ENCODE assay signal across 8 mouse cellular contexts in the genomic region with DNA sequence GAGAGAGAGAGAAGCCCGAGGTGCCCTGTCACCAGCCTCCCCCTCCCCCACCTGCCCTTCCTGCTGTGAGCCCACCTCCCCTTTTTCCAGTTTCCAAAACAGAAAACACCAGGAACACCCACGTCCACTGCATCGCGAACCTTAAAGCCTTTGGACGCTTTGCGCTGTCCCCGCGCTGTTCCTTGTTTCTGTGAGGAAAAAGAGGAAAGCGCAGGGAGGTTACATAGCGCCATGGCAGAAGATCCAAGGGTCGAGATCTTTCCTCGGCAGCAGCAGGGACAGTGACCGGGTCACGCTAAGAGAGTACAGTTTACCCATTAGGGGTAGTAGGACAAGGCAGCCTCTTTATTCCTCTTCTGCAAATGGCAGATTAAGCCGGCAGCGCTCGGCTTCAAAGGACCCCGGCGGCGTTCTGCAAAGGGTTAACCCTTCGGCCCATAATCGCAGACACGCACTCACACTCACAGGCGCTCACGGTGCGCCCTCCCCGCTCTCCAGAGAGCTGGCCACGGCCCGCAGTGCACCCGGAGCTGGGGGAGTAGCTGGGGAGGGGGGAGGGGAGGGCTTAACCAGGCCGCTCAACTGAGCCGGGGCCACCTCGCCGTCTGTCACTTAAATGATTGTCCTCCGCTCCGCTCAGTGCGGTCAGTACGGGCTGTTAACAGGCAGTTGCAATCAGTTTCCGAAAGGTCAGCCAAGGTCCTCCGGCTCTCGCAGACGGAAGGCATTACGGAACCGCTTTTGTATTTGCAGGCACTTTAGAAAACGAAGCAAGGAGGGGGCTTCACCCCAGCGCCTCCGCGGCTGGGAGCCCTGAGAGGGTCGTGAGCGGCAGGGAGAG. TPM values are rescaled to one million over a fixed set of nuclear protein-coding genes. Genes with fewer than 3 reads are reported as not detected.
DNase-seq lines count a peak whose midpoint lies in the region; ATAC-seq and TF ChIP-seq lines count a peak whose summit lies in the region.

No protein-coding gene starts in this region.

- TF ChIP-seq CTCF in intestine, postnatal 0 days (IDR thresholded peaks at IDR 0.05; ENCODE audit: low read depth): no peak
- TF ChIP-seq CTCF in small intestine, adult 2 months (IDR thresholded peaks at IDR 0.05; ENCODE audit: extremely low read depth, insufficient read length, insufficient replicate concordance, low read depth, low read length): no peak

- 3% methylated on average over 47 of the region's 50 CpGs for WGBS in intestine, postnatal 0 days
- 3% methylated on average over 50 of the region's 50 CpGs for whole genome bisulfite sequencing in small intestine, adult 2 months

- peak; percentile 61 to 67 for DNase-seq in cerebellum, postnatal 10 days
- DNase-seq in cerebellum, adult 8-10 months: no peak
- peak; percentile 72 for DNase-seq in adrenal gland, postnatal 10 days
- peak; percentile 64 for DNase-seq in lung, postnatal 14 days
- no peak for DNase-seq in urinary bladder, postnatal 4 days (ENCODE audit: low spot score in 2 of 2)

- H3K27me3 ChIP-seq in intestine, postnatal 0 days (replicated peaks; ENCODE audit: control insufficient read depth, insufficient read depth, low read length): peaks cover 14% of the 10 kb centered on the region; the same call in 1 of the 2 replicates
- no peaks in the 10 kb centered on the region; the same call in 1 of the 2 replicates for H3K27me3 ChIP-seq in small intestine, adult 2 months (ENCODE audit: control insufficient read depth, insufficient read depth, low read length)

- TF ChIP-seq POLR2A in small intestine, adult 2 months (IDR thresholded peaks at IDR 0.05; ENCODE audit: low read depth, low read length): no peak

- no peak overlapping the region for H3K9ac ChIP-seq in intestine, postnatal 0 days (ENCODE audit: low read depth, low read length)

- no peaks in the 10 kb centered on the region for H3K9me3 ChIP-seq in intestine, postnatal 0 days (ENCODE audit: control insufficient read depth)

- H3K4me1 ChIP-seq in intestine, postnatal 0 days (replicated peaks; ENCODE audit: control insufficient read depth, insufficient read depth, low read length): no peaks in the 10 kb centered on the region
- peaks cover 31% of the 10 kb centered on the region for H3K4me1 ChIP-seq in small intestine, adult 2 months (ENCODE audit: control insufficient read depth, insufficient read depth, insufficient read length, low read length)

- no peak overlapping the region for H3K27ac ChIP-seq in intestine, postnatal 0 days (ENCODE audit: low read depth, low read length)
- peak overlapping the region; percentile 47; the same call in 1 of the 2 replicates for H3K27ac ChIP-seq in small intestine, adult 2 months (ENCODE audit: insufficient read depth, low read depth, low read length)

- ATAC-seq in granulocyte monocyte progenitor cell, adult 5-6 weeks (replicated peaks; ENCODE audit: poor library complexity, severe bottlenecking): 0 out of 2 replicates have a peak, but pooled peaks have one; percentile 7
- ATAC-seq in intestine, postnatal 0 days: no peak

- H3K4me2 ChIP-seq in intestine, postnatal 0 days (replicated peaks; ENCODE audit: low read depth): peak overlapping the region; percentile 78

- H3K36me3 ChIP-seq in intestine, postnatal 0 days (ENCODE audit: control insufficient read depth, insufficient read depth): no peaks in the 10 kb centered on the region
- no peaks in the 10 kb centered on the region for H3K36me3 ChIP-seq in small intestine, adult 2 months (ENCODE audit: control insufficient read depth, insufficient read depth, low read length)

- H3K4me3 ChIP-seq in intestine, postnatal 0 days (ENCODE audit: low read depth, low read length): peak overlapping the region; percentile 40
- H3K4me3 ChIP-seq in small intestine, adult 2 months (ENCODE audit: low read depth, low read length): peak overlapping the region; percentile 55

RNA-seq across cellular contexts. Expression of a gene that starts 23.7 kb away (rescaled TPM):
- 10 to 100 TPM; 21.1 to 23.3 TPM for total RNA-seq in adrenal gland, postnatal 10 days (2021)
- 36.0 and 55.0 TPM in 2 replicates for total RNA-seq in granulocyte monocyte progenitor cell, adult 5-6 weeks (2014; fragmentation: Nextera tagmentation)
- 30.6 and 32.7 TPM in 2 replicates for total RNA-seq in granulocyte monocyte progenitor cell, adult 5-6 weeks (2017)
- 4.2 and 4.8 TPM in 2 replicates for polyA plus RNA-seq in intestine, postnatal 0 days (2015; fragmentation: Nextera tagmentation; extraction: Ambion mirVana)
- 4.5 and 5.5 TPM in 2 replicates for polyA plus RNA-seq in small intestine, adult 2 months (2012; rRNA removed)

Comparison
In these comparisons a context has a peak if more than half of its experiments do, and no peak if none do; other contexts are left out.
1. DNase-seq: peak in cerebellum, postnatal 10 days (2 of 2), adrenal gland, postnatal 10 days (single experiment) and lung, postnatal 14 days (single experiment); none in cerebellum, adult 8-10 months (single experiment) and urinary bladder, postnatal 4 days (0 of 2).